Mouse (Mus musculus) bone marrow macrophage, adult 2 months (primary cell): Measurements from ENCODE around the gene Tulp4. TPM values are rescaled to one million over a fixed set of nuclear protein-coding genes. Genes with fewer than 3 reads are reported as not detected.

Experiments
- H3K27ac ChIP-seq: 2 replicates; pipeline ENCODE4 v1.5.1; 2012; ENCODE audit warnings: low read depth, low read length; ENCODE audit not compliant: insufficient read depth
- H3K4me1 ChIP-seq: 2 replicates; pipeline ENCODE4 v1.6.1; 2012; ENCODE audit warnings: low read length; ENCODE audit not compliant: control insufficient read depth, insufficient read depth
- H3K4me3 ChIP-seq: 2 replicates; pipeline ENCODE4 v1.5.1; 2012; ENCODE audit warnings: mild to moderate bottlenecking, low read length, moderate library complexity; ENCODE audit not compliant: insufficient read depth
- CTCF ChIP-seq: IDR thresholded peaks from 2 replicates; pipeline ENCODE4 v1.5.1; 2012; ENCODE audit warnings: low read depth, mild to moderate bottlenecking, low read length, moderate library complexity
- POLR2A ChIP-seq: IDR thresholded peaks from 2 replicates; pipeline ENCODE4 v1.6.1; 2012; ENCODE audit warnings: mild to moderate bottlenecking, low read depth, low read length, borderline replicate concordance
- polyA plus RNA-seq: library from polyadenylated mRNA; stranded (reverse); fragments of >200 nt; gene quantifications from 2 replicates; pipeline ENCODE4 v1.2.4, GENCODE M21; 2012; ENCODE audit not compliant: missing spikeins, insufficient read depth, insufficient read length

Gene Tulp4
- polyA plus RNA-seq, 1 experiment = 42.9 TPM

DNA sequence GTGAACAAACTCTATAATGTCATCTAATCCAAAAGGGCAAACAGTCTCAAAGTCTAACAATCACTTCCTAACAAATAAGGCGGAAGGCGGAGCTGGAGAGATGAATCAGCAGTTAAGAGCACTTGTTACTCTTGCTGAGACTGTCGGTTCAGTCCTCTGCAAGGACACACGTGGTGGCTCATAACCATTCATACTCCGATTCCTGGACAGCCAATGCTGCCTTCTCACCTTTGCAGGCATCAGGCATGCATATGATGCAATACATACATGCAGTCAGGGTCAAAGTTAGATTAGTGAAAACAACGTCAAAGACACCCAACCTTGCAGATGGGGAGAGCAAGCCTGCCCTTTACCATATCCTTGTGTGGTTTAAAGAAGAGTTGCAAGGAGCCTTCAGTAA is 14.6 kb upstream of the Tulp4 start:
- Histone ChIP-seq H3K4me1 (no peaks in the 10 kb centered on the region), H3K4me3 (no peak overlapping the region), H3K27ac (no peak overlapping the region)
- TF ChIP-seq POLR2A (no peak), CTCF (no peak)

- Histone ChIP-seq H3K4me1 (no peaks in the 10 kb centered on the region), H3K4me3 (no peak overlapping the region), H3K27ac (no peak overlapping the region)
- TF ChIP-seq CTCF (no peak), POLR2A (no peak)
These were observed 10.7 kb upstream of the Tulp4 start for GRCm38 (mm10) chr17:6095579-6095978.

DNA sequence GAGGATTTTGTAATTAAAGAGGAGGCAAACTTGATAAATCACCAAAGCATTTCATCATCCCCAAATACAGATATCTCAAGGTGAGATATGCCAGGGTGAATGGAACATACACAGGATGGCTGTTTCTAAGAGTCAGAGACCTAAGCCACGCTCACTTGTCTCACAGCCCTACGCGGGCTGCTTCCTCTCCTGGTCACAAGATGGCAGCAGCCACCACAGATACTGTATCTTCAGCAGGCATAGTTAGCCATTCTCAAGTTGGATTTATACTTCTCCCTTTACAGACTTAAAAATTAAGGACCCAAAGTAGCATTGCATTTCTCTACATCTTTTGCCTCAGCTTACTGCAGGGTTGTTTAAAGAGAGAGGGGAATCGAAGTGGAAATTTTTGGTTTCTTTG is 8.4 kb upstream of the Tulp4 start:
- Histone ChIP-seq H3K27ac (no peak overlapping the region), H3K4me1 (no peaks in the 10 kb centered on the region), H3K4me3 (no peak overlapping the region)
- TF ChIP-seq POLR2A (no peak), CTCF (peak; percentile 77)

DNA sequence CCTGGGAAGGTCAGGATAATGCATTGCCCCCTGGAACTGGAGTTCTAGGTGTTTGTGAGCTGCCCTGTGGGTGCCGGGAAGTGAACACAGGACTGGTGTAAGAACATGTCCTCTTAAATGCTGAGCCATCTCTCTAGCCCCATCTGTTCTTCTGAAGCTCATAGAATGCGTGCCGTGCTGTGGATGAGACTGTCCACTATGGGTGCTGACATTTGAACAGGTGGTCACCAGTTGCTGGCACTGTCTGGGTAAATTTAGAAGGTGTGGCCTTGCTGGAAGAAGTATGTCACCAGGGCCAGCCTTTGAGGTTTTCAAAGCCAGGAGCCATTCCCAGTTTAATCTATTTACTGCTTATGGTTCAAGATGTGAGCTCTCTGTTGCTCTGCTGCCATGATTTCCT is 4.0 kb upstream of the Tulp4 start:
- TF ChIP-seq CTCF (no peak), POLR2A (no peak)
- Histone ChIP-seq H3K27ac (no peak overlapping the region), H3K4me3 (no peak overlapping the region), H3K4me1 (peaks cover 5% of the 10 kb centered on the region)

DNA sequence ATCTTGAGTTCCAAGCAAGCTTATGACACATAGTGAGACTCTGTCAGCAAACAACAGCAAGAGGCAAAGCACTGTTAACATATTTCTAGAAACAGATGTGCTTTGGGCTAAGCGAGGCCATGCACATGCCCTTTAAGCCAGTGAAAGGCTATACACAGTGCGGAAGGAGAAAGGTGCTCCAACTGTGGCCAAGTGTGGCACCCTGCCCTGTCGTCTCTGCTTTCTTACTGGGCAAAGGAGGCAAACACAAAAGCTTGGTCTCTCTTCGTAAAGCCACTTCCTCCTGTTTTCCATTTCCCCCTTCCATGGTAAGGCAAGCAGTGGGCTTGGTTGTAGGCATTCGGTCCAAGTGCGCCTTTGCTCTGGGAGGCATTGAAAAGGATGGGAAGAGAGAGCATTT is 2.7 kb upstream of the Tulp4 start:
- TF ChIP-seq CTCF (no peak), POLR2A (no peak)
- H3K4me1 ChIP-seq = peaks cover 12% of the 10 kb centered on the region
- H3K4me3 ChIP-seq = no peak overlapping the region
- no peak overlapping the region for H3K27ac ChIP-seq

GRCm38 (mm10) chr17:6107015-6107601 is 871 bp downstream of the Tulp4 start:
- TF ChIP-seq POLR2A (no peak), CTCF (no peak)
- H3K4me3 ChIP-seq = peak overlapping the region; percentile 91
- peak overlapping the region; percentile 41 for H3K27ac ChIP-seq
- H3K4me1 ChIP-seq = peaks cover 12% of the 10 kb centered on the region

- peaks cover 12% of the 10 kb centered on the region for H3K4me1 ChIP-seq
- H3K4me3 ChIP-seq = no peak overlapping the region
- no peak for TF ChIP-seq POLR2A
- TF ChIP-seq CTCF = no peak
- no peak overlapping the region for H3K27ac ChIP-seq
These were observed 1.9 kb downstream of the Tulp4 start for GRCm38 (mm10) chr17:6108175-6108574.

- Histone ChIP-seq H3K4me3 (no peak overlapping the region), H3K4me1 (peaks cover 8% of the 10 kb centered on the region), H3K27ac (no peak overlapping the region)
- TF ChIP-seq CTCF (no peak), POLR2A (no peak)
These were observed 4.7 kb downstream of the Tulp4 start for GRCm38 (mm10) chr17:6110956-6111355.

DNA sequence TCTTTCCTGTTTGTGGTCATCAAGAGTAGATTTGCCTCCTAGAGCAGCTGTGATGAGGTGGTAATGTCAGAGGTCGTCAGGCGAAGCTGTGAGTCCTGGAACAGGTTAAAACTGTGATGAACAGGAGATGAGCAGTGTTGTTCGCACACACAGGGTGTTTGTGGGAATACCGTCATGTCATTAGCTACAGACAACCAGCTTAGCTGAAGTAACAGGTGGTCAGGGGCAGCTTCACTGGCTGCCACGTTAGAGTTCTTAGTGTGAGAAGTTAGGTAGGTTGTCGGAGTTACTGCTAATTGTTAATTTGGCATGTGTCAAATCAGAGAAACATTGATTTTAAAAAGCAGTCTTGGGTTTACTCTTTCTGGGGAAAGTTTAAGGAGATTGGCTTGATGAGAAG is 7.4 kb downstream of the Tulp4 start:
- Histone ChIP-seq H3K4me3 (no peak overlapping the region), H3K27ac (no peak overlapping the region), H3K4me1 (peaks cover 5% of the 10 kb centered on the region)
- TF ChIP-seq POLR2A = no peak
- no peak for TF ChIP-seq CTCF

DNA sequence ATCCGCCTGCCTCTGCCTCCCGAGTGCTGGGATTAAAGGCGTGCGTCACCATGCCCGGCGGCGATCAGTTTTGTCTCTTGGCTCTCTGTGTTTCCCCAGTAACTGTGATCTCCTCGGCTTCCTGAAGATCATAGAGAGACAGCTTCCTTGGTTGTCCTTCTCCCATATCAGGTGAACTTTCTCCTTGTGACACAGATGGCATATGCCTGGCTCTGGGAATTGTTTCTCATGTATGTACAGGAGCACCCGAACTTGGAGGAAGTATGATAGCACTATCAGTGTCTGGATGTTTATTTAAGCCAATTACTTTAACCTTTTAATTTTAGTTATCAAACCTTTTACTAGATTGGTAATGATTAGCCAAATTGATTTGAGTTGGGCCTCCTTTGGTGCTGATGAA is 8.8 kb downstream of the Tulp4 start:
- Histone ChIP-seq H3K4me3 (no peak overlapping the region), H3K4me1 (peaks cover 8% of the 10 kb centered on the region), H3K27ac (no peak overlapping the region)
- TF ChIP-seq POLR2A (no peak), CTCF (no peak)
